Mouse (Mus musculus) gastrocnemius, postnatal 4 days (tissue): ENCODE measurements around the gene Olfr323. TPM values are rescaled to one million over a fixed set of nuclear protein-coding genes. Genes with fewer than 3 reads are reported as not detected.
A peak's percentile ranks its signal among the peaks of the same experiment; 100 is the strongest.

ENCODE experiments used
- DNase-seq, 2 experiments: peaks; one replicate each; pipeline ENCODE4 v3.0.0; 2021 to 2022; ENCODE audit warnings: low spot score in 2 of 2, mixed read lengths in 2 of 2
- long read RNA-seq, 2 experiments: library from polyadenylated mRNA; stranded (forward); transcript quantifications; one replicate each; pipeline ENCODE4 v2.0.0; 2021
- total RNA-seq, 2 experiments: library from RNA; stranded (reverse); gene quantifications; 2 replicates each; pipeline ENCODE4 v1.2.3; 2021

Gene Olfr323
- total RNA-seq: not detected
- long read RNA-seq, experiment 1: 0 reads
- long read RNA-seq, experiment 2: 0 reads

DNA sequence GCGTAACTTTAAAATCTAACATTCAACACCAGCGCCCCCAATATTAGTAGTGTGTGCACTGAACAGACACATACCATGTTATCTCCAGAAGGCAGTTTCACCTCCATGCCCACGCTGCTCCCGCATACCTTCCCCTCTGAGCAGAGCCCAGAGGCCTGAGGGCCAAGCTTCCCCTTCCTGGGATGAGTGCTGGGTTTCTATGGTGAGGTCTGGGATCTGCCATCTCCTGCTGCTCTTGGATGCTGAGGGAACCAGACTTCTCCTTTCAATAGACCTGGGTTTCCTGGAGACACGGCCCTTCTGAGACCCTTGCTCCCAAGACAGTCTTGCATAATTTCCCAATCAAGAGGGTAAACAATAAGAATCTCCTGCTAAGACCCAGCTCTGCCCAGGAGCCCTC is at the start of gene Olfr323:
Olfr323 (minus strand) TSS at position 101 of the 400 bp plus-strand sequence.
- DNase-seq: no peak

DNA sequence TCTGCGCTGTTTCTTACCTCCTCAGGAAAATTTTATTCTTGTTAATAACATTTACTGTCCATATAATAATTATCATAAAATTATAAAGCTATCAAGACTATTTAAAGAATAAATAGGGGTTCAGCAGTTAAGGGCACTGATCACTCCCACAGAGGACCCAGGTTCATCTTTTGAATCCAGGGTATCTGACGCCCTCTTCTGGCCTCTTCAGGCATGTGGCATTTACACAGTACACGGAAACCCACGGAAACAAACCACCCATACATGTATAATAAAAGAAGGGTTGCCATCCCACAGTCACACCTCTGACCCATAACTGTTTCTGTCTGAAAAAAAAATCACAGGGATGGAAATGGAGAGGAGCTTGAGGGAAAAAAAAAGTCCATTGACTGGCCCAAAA is 41.5 kb upstream of the Olfr323 start:
- DNase-seq: no peak

DNA sequence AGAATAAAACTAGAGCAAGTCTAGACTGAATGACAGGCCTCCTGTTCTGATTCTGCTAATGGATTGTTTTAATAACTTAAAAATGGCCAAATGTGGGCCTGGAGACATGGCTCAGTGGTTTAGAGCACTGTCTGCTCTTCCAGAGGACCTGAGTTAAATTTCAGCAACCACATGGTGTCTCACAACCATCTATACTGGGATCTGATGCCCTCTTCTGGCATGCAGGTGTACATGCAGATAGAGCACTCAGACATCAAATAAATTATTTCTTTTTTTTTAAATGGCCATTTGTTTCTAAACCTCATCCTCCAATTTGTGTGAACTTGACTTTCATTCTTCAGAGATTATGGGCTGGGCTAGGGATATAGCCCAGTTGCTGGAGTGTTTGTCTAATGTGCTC is 39.0 kb upstream of the Olfr323 start:
- no peak for DNase-seq

DNA sequence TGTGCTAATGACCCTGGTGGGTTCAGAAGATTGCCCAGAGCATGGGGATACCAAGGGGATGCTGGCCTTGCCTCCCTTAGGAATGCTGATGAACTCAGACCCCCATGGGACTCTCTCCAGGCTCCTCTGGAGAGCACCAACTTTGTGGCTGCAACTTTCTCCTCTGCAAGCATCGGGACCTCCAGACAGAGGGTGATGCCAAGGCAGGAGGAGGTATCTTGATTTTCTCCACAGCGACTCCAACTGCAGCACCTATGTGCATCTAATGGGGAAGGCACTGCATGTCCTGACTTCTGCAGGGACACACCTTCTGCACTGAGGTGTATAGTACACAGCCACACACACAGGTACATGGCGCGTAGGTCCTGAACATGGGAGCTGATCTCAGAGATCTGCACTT is 28.3 kb upstream of the Olfr323 start, which contains the start of gene Olfr322:
Olfr322 (plus strand) TSS at position 187 of the 400 bp plus-strand sequence.
- DNase-seq: no peak

DNA sequence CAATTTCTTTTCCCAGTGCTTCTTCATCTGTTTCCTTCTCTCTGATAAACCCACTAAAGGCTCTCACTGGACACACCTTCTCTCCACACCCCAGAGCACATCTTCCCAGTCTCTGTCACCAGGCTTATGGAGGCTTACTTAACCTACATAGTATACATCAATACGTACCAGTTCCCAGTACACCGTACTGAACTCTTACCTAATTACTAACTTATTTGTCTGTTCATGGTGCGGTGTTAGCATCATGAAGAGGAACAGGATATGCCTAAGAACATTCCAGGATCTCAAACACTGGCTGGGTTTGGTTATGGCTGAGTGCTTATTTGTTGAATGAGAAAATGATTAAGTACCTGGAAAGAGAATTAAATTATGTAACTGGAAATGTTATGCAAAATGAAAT is 24.9 kb upstream of the Olfr323 start:
- DNase-seq: no peak

DNA sequence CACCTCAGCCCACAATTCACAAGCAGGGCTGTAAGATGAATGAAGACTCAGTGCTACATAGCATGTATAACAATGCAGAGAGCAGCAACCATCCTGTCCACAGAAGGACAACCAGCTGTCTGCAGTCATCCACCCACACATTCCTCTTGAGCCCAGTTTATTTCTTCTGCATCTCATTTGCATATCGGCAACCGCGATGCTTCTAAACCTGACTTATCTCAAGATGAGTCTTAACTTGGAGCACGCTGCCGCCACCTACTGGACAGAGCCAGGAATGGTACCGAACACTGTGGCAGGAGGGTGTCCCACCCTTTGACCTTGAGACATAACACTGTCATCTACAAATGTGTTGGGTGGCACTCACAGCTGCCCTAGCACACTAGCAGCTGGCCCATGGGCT is 13.0 kb upstream of the Olfr323 start:
- DNase-seq: peak in 1 of 2 experiments; percentile 29

DNA sequence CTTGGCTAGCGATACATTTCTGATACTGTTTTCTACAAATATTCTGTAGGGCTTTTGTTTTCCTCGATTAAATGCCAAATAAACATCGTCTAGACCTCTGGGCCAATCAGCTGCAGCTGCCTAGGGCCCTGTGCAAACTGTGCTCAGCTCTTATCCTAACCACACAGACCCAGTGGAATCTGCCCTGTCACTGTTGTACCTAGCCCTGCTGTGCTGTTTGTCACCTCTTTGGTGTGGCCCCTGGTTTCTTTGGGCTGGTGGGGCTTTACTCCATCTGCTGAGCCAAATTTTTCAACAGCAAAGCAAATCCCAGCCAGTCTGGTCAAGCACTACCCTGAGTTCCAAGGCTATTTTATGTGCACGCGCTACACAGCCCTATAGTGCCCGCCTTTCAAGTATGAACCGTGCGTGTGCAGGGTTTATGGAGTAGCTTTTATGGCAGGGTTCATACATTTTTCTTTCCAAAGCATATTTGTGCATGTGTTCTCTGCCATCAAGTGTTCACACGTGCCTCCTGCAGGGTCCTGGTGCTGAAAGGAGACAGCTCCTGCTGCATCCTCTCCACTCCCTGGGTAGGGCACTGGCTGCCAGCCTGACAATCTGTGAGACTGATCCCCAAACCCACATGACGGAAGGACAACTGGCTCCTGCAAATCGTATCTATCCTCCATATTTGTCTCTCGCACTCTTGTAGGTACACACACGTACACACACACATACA is 11.5 kb upstream of the Olfr323 start:
- DNase-seq: no peak

DNA sequence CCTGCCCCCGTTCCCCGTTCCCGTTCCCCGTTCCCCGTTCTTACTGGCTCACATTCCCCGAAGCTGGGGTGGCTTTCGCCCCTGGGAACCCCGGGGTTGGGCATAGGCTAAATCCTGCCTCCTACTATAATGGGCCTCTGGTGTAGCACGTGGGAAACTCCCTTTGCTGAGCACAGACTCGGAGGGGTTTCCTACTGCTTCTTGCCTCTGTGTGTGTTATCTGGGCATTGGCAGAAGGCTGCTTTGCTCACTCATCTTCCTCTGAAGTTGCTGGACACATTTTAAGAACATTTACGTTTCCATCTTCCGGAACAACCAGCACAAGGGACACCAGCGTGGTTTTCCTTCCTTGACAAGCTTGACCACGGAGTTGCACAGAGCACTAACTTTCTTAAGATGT is 10.8 kb upstream of the Olfr323 start:
- DNase-seq: no peak

DNA sequence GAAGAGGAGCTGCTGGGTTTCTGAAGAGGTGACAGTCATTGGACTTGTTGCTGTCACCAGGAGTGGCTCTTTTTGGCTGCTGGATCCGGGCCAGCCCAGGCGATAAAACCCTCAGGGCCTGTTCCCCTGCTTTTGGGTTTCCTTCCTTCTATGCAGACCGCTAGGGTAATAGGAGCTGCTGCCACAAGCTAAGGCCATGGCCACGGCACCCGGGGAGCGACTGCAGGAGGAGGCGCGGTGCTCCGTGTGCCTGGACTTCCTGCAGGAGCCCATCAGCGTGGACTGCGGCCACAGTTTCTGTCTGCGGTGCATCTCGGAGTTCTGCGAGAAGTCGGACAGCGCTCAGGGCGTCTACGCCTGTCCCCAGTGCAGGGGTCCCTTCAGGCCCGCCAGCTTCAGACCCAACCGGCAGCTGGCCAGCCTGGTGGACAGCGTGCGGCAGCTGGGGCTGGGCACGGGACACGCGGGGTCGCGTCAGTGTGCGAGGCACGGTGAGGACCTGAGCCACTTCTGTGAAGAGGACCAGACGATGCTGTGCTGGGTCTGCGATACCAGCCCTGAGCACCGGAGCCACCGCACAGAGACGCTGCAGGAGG is 10.1 kb upstream of the Olfr323 start, which contains the start of gene Trim58:
Trim58 (plus strand) TSS at position 194 of the 596 bp plus-strand sequence.
- peak in 1 of 2 experiments; percentile 21 for DNase-seq

DNA sequence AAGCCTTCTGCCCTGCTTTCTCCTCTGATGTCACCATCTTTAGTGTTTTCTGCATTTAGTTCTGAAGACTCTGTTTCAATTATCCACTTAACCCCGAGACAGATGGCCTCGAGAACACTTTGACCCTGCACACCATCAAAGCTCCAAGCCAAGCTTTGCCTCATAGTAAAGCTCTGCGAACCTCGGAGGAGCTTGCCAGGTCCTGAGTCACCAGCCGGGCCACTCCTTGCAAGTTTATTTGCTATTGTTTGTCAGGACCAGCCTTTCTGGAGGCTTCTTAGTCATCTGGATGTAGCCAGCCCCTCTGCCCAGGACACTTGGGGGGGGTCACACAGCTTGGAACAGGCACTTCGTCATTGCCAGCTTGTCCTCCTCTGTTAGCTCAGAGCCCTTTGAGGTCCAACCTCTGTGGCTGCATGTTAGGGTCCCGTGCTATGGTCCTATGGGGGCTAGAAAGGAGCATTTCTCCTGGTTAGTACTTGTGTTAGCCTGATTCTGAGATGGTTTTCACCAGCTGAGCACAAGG is 7.9 kb upstream of the Olfr323 start:
- DNase-seq: no peak

DNA sequence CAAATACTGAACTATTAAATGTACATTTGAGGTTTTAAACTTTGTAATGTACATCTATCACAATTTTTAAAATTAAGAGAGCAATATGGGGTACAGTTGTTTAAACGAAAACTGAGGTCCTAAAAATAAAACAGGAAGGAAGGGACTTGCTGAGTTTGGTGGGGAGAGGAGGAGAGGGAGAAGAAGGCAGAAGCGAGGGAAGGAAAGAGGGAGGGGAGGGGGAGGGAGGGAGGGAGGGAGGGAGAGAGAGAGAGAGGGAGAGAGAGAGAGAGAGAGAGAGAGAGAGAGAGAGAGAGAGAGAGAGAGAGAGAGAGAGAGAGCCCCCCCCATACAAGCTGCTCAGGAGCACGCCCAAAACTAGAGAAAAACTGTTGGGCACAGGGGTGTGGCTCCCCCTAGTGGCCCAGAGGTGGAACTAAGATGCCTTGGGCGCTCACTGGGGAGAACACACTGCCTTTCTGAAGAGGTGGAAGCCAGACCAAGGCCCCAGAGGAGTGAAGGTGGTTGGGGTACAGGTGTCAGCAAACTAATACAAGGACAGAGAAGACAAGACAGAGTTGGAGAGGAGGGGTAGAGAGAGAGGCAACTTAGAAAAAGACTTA is 6.2 kb upstream of the Olfr323 start:
- DNase-seq: peak; percentile 30 to 36

DNA sequence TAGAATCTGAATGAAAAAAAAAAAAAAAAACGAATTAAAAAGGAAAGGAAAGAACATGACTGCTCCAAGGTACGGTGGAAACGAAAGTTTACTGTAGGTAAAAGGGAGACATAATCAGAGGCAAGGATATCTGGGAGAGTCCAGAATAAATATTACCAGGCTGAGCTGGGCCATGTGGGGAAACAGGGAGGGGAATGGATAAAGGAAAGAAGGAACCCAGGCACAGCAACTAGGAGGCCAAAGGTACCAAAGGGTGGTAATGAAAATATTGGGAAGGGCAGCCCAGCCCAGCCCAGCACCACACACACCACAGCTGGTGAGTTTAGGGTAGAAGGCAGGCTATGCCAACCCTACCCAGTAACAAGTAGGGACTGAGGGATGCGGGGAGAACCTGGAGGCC is 4.6 kb upstream of the Olfr323 start:
- no peak for DNase-seq

DNA sequence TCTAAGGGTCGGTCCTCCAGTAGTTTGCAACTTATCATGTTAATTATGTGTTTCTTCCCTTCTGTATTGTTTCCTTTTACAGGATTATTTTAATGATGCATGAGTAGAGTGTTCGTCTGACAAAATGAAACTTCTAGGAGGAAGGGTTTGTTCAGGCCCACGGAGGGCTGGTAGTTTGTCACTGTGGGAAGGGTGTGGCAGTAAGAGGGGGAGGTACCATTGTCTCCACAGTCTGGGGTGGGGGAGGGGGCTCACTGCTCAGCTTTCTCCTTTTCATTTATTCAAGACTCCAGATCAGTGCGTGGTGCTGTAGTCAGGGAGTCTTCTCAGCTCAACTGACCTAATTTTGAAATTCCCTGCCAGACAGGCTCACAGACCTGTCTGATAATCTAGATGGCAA is 4.2 kb downstream of the Olfr323 start:
- DNase-seq: no peak

DNA sequence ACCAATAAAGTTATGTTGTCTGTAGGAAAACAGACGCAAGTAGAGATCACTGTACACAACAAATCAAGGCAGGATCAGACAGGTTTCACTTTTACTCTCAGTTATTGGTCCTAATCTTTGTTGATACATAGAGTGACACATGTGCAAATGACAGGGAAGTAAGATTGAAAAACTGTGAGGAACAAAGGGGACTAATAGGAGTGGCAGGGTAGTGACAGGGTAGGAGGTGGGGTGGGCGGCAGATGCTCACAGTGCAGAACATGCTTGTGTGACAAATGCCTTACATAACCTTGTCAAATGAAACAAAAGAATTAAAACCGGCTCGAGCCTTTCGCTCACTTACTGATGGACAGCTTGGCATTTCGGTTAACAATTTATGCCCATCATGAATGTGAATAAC is 11.5 kb downstream of the Olfr323 start:
- DNase-seq: no peak

DNA sequence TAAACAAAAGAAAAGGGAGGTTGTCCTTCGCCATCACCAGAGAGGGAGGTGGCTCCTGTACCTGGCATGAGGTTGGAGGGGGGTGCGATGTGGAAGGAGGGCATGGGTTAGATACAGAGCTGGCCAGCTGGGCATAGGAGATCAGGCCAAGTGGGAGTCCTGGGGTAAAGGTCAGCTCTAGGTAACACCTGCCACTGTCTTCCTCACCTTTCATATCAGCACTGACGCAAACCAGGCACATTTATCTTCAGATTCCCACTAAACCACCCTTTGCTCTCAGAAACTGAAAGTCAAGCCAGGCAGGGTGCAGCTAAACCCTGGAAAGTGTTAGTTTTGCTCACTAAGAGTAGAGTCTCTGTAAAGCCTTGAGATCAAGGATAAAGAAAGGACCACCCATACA is 11.9 kb downstream of the Olfr323 start:
- no peak for DNase-seq

DNA sequence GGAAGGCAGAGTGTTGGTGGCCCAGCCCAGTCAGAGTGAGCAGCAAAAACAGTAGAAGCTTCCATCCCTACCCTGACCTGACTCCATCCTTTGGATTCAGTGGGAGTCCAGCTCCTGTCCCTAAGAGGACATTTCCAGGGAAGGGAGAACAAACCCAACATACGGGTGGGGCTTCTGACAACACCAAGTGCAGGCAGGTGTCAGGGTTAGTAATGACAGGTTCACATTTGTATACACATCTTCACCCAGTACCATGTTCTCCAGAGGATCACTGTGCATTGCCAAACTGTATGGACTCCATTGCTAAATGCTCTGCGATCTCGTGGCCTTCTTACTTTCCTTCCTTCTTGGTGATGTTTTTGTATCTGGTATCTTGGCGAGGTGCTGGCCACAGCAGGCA is 14.3 kb downstream of the Olfr323 start, which contains the start of gene 2210407C18Rik:
2210407C18Rik (minus strand) TSS at position 101 of the 400 bp plus-strand sequence.
- DNase-seq: no peak

DNA sequence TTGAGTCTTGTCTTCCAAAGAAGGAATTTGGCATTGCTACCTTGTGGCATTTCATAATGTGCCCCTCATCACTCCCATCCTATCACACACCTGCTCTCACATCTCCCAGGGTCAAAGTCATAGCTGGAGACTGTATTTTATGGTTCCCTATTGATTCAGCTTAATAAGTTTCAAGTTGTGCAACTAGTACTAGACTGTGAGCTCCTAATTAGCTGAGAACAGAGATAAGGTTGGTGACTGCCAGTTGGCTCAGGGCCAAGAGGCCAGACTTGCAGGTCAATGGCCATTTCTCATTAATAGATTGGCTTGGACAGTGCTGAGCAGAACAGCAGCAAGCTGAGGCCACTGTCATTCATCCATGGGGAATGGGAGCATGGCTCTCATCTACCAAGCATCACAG is 15.8 kb downstream of the Olfr323 start:
- DNase-seq: no peak

DNA sequence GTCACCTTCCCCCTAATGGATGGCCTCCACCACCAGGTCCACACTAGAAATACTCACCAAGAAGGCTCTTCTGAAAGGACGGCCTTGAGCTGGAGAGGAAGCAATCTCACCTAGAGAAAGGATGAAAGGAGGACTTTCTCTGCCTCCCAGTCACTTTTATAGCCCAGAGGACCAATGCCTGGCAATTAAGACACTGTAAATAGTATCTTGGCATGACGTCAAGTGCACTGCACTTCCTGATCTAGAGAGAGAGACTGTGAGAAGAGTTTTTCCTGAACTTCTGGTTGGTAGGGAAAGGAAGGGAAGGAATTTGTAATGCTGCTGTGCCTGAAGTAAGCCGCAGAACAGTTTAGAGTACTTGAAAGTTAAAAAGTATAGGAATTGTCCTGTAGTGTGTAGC is 16.9 kb downstream of the Olfr323 start:
- DNase-seq: no peak

DNA sequence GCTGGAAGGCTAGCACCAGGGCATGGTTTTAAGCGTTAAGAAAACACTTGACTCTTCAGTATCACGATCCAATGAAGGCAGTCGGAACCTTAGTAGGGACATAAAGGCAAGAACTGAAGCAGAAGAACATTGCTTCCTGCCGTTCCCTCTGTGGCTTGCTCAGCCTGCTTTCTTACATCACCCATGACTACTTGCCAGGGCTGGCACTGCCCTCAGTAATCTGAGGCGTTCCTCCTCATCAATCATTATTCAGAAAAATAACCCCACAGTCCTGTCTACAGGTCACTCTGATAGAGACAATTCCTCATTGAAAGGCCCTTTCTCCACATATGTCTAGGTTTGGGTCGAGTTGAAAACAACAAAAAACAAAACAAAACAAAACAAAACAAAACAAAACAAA is 23.3 kb downstream of the Olfr323 start:
- no peak for DNase-seq

DNA sequence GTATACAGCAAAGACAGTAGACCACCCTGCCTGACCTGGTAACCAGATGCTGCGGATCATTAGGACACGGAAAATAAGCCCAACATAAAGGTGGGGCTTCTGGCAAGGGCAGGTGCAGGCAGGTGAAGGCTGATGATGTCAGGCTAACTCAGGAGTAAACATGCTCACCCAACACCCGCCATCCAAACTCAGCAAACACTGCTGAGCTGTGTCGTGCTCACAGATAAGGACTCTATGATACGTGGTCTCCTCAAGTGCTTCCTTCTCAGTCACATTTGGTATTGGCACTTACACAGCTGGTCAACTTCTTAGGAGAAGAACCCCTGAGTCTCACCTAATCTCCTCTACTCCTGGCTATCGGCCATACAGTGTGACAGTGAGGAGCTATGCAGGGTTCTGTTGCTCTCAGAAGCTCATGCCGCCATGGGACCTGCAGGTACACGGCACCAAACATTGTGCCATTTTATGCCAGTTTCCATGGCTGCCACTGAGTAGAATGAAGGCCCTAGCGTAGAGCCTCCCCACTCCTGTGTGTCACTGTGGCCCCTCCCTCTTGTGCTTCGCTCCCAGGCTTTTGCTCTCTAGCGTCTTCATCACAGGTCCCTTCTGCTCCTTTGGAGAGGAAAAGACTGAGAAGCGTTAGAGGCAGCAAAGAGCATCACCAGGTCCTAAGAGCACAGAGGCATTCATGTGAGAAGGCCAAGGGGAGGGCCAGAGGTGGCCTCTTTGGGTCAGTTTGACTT is 24.0 kb downstream of the Olfr323 start:
- DNase-seq: no peak

DNA sequence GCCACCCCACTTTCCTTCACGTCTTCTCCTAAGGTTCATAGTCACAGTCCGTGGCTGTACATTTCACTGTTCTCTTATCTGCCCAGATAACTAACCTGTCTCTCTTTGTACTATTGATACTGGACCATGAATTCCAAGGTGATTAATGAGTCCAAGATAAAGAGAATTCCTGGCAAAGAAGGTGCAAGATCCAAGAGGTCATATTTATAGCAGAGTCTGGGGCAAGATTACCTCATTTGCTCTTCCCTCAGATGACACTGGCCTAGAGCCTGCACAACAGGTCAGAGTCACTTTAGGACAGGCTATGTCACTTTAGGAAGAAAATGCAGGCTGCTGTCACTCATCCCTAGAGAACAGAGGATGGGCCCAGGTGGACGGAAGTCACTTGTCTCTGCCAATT is 25.1 kb downstream of the Olfr323 start:
- no peak for DNase-seq
